In the genomic region with DNA sequence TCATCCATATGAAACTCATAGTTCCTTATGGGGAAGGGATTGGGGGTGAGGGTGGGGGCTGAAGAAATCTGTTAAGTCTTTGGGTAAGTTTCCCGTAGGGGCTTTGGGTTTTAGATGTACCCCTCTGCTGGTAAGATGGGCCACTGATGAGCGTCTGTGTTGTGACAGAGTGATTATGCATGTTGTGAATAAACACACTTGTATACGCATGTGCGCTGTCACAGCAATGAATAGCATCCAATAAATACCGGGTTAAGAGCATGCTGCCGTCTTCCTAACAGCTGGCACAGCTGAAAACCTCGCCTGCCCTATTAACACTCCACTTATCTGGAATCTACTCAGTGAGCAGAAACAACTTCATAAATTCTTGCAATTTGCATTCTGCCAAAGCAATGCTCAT, we compare ENCODE assay signal across 26 mouse cellular contexts.
A peak's percentile ranks its signal among the peaks of the same experiment; 100 is the strongest.
DNase-seq lines count a peak whose midpoint lies in the region; ATAC-seq and TF ChIP-seq lines count a peak whose summit lies in the region.
"Had no signal": no experiment of that assay in that cellular context is flagged by ENCODE, and none has a peak within 500 bp of the region (broad histone marks: within the 10 kb centered on the region; RNA-seq: fewer than 3 reads in every experiment).

No protein-coding gene starts in this region.

- no peaks in the 10 kb centered on the region for H3K27me3 ChIP-seq in hindbrain, embryonic 13.5 days
- no peaks in the 10 kb centered on the region for H3K27me3 ChIP-seq in hindbrain, postnatal 0 days (ENCODE audit: insufficient read depth, low read length)
- no peaks in the 10 kb centered on the region for H3K27me3 ChIP-seq in midbrain, embryonic 14.5 days (ENCODE audit: control insufficient read depth, insufficient read depth, low read length)
- no peaks in the 10 kb centered on the region for H3K27me3 ChIP-seq in midbrain, embryonic 11.5 days (ENCODE audit: control insufficient read depth, insufficient read depth, low read length)
- H3K27me3 ChIP-seq in forebrain, embryonic 15.5 days, result no peaks in the 10 kb centered on the region
- no peaks in the 10 kb centered on the region for H3K27me3 ChIP-seq in midbrain, postnatal 0 days (ENCODE audit: insufficient read depth, low read length)
- no peaks in the 10 kb centered on the region for H3K27me3 ChIP-seq in limb, embryonic 10.5 days (ENCODE audit: low read depth, poor library complexity, severe bottlenecking)
- H3K27me3 ChIP-seq: limb, embryonic 12.5 days; lung, embryonic 15.5 days; midbrain, embryonic 12.5 days; neural tube, embryonic 13.5 days had no signal

- no peak for DNase-seq in hindbrain, postnatal 0 days (ENCODE audit: low spot score)
- peak; percentile 4 for DNase-seq in midbrain, embryonic 14.5 days
- DNase-seq in midbrain, embryonic 11.5 days (ENCODE audit: low spot score, missing footprints), result no peak
- peak; percentile 8 for DNase-seq in midbrain, postnatal 0 days (ENCODE audit: low spot score)
- DNase-seq in adrenal gland, adult (ENCODE audit: inconsistent age in 2 of 2, low spot score in 1 of 2), result no peak
- no peak for DNase-seq in limb, embryonic 10.5 days (ENCODE audit: low spot score)
- DNase-seq: adrenal gland, postnatal 25 days; cerebellum, adult 18-20 months; gastrocnemius, postnatal 14 days; heart, postnatal 14 days; kidney, adult 8-10 months; kidney, postnatal 4 days; layer of hippocampus, adult 9-11 months; spleen, adult 18-20 months; thymus, postnatal 14 days had no signal

- TF ChIP-seq CTCF in hindbrain, postnatal 0 days (IDR thresholded peaks at IDR 0.05; ENCODE audit: low read depth), result no peak
- no peak for TF ChIP-seq CTCF in midbrain, postnatal 0 days (IDR thresholded peaks at IDR 0.05)

- no peak overlapping the region for H3K9ac ChIP-seq in hindbrain, embryonic 13.5 days
- no peak overlapping the region for H3K9ac ChIP-seq in hindbrain, postnatal 0 days (replicated peaks; ENCODE audit: low read length)
- no peak overlapping the region for H3K9ac ChIP-seq in midbrain, embryonic 14.5 days (replicated peaks; ENCODE audit: low read length)
- no peak overlapping the region for H3K9ac ChIP-seq in midbrain, embryonic 11.5 days (ENCODE audit: low read length)
- no peak overlapping the region for H3K9ac ChIP-seq in forebrain, embryonic 15.5 days (replicated peaks)
- H3K9ac ChIP-seq in midbrain, postnatal 0 days (replicated peaks; ENCODE audit: low read length, poor library complexity, severe bottlenecking), result no peak overlapping the region
- H3K9ac ChIP-seq: limb, embryonic 12.5 days; lung, embryonic 15.5 days; midbrain, embryonic 12.5 days; neural tube, embryonic 13.5 days had no signal

- no peaks in the 10 kb centered on the region for H3K36me3 ChIP-seq in hindbrain, embryonic 13.5 days
- no peaks in the 10 kb centered on the region for H3K36me3 ChIP-seq in hindbrain, postnatal 0 days (ENCODE audit: insufficient read depth, low read length)
- no peaks in the 10 kb centered on the region for H3K36me3 ChIP-seq in midbrain, embryonic 14.5 days (ENCODE audit: control insufficient read depth, insufficient read depth, low read length)
- H3K36me3 ChIP-seq in midbrain, embryonic 11.5 days (ENCODE audit: control insufficient read depth, insufficient read depth, low read length), result no peaks in the 10 kb centered on the region
- H3K36me3 ChIP-seq in forebrain, embryonic 15.5 days, result no peaks in the 10 kb centered on the region
- H3K36me3 ChIP-seq in midbrain, postnatal 0 days (ENCODE audit: insufficient read depth, low read length), result no peaks in the 10 kb centered on the region
- no peaks in the 10 kb centered on the region for H3K36me3 ChIP-seq in limb, embryonic 10.5 days
- H3K36me3 ChIP-seq: limb, embryonic 12.5 days; lung, embryonic 15.5 days; midbrain, embryonic 12.5 days; neural tube, embryonic 13.5 days had no signal

- WGBS in hindbrain, embryonic 13.5 days, result 66% methylated on average over 7 of the region's 7 CpGs
- 60% methylated on average over 7 of the region's 7 CpGs for WGBS in hindbrain, postnatal 0 days
- 81% methylated on average over 7 of the region's 7 CpGs for WGBS in midbrain, embryonic 14.5 days
- 85% methylated on average over 7 of the region's 7 CpGs for WGBS in midbrain, embryonic 11.5 days
- 27% methylated on average over 7 of the region's 7 CpGs for WGBS in forebrain, embryonic 15.5 days
- WGBS in midbrain, postnatal 0 days, result 76% methylated on average over 7 of the region's 7 CpGs
- 62% methylated on average over 7 of the region's 7 CpGs for WGBS in limb, embryonic 10.5 days

- no peak overlapping the region for H3K4me3 ChIP-seq in hindbrain, embryonic 13.5 days
- no peak overlapping the region for H3K4me3 ChIP-seq in hindbrain, postnatal 0 days (ENCODE audit: low read length)
- no peak overlapping the region for H3K4me3 ChIP-seq in midbrain, embryonic 14.5 days (replicated peaks; ENCODE audit: low read depth, low read length)
- H3K4me3 ChIP-seq in midbrain, embryonic 11.5 days (ENCODE audit: low read depth, low read length), result no peak overlapping the region
- H3K4me3 ChIP-seq in forebrain, embryonic 15.5 days, result no peak overlapping the region
- no peak overlapping the region for H3K4me3 ChIP-seq in midbrain, postnatal 0 days (ENCODE audit: low read depth, low read length)
- no peak overlapping the region for H3K4me3 ChIP-seq in limb, embryonic 10.5 days
- H3K4me3 ChIP-seq: erythroblast, embryonic 14.5 days; limb, embryonic 12.5 days; lung, embryonic 15.5 days; midbrain, embryonic 12.5 days; myocyte; neural tube, embryonic 13.5 days had no signal

- 0 out of 2 replicates have a peak overlapping the region, but pooled peaks have one; percentile 36 for H3K27ac ChIP-seq in hindbrain, embryonic 13.5 days
- no peak overlapping the region for H3K27ac ChIP-seq in hindbrain, postnatal 0 days
- no peak overlapping the region for H3K27ac ChIP-seq in midbrain, embryonic 14.5 days (replicated peaks; ENCODE audit: low read depth, low read length)
- no peak overlapping the region for H3K27ac ChIP-seq in midbrain, embryonic 11.5 days (ENCODE audit: low read depth, low read length)
- H3K27ac ChIP-seq in forebrain, embryonic 15.5 days (replicated peaks), result no peak overlapping the region
- H3K27ac ChIP-seq in midbrain, postnatal 0 days (ENCODE audit: low read depth, low read length), result no peak overlapping the region
- no peak overlapping the region for H3K27ac ChIP-seq in limb, embryonic 10.5 days
- H3K27ac ChIP-seq: kidney, postnatal 0 days; limb, embryonic 12.5 days; lung, embryonic 15.5 days; midbrain, embryonic 12.5 days had no signal

- no peaks in the 10 kb centered on the region for H3K9me3 ChIP-seq in hindbrain, embryonic 13.5 days
- H3K9me3 ChIP-seq in hindbrain, postnatal 0 days (ENCODE audit: low read length), result no peaks in the 10 kb centered on the region
- H3K9me3 ChIP-seq in midbrain, embryonic 14.5 days (ENCODE audit: control insufficient read depth, low read length), result 0 out of 2 replicates have a peak, but pooled peaks cover 5% of the 10 kb centered on the region
- H3K9me3 ChIP-seq in midbrain, embryonic 11.5 days (ENCODE audit: control insufficient read depth, low read length), result no peaks in the 10 kb centered on the region; the same call in 1 of the 2 replicates
- no peaks in the 10 kb centered on the region for H3K9me3 ChIP-seq in forebrain, embryonic 15.5 days
- no peaks in the 10 kb centered on the region for H3K9me3 ChIP-seq in midbrain, postnatal 0 days (ENCODE audit: low read length)
- H3K9me3 ChIP-seq in limb, embryonic 10.5 days (replicated peaks), result no peaks in the 10 kb centered on the region
- H3K9me3 ChIP-seq: limb, embryonic 12.5 days; lung, embryonic 15.5 days; midbrain, embryonic 12.5 days had no signal

- no peak for ATAC-seq in hindbrain, embryonic 13.5 days (ENCODE audit: low FRiP score)
- no peak for ATAC-seq in hindbrain, postnatal 0 days
- ATAC-seq in midbrain, embryonic 14.5 days (ENCODE audit: low FRiP score, low TSS enrichment), result no peak
- ATAC-seq in midbrain, embryonic 11.5 days (ENCODE audit: low FRiP score), result no peak
- peak; percentile 85 for ATAC-seq in forebrain, embryonic 15.5 days (replicated peaks)
- ATAC-seq in midbrain, postnatal 0 days (ENCODE audit: low FRiP score), result no peak
- ATAC-seq: CD4-positive, CD25-positive, alpha-beta regulatory T cell, adult 4 months; intestine, embryonic 16.5 days had no signal

- H3K4me2 ChIP-seq in hindbrain, embryonic 13.5 days, result no peak overlapping the region
- H3K4me2 ChIP-seq in hindbrain, postnatal 0 days (ENCODE audit: low read depth, low read length), result no peak overlapping the region
- no peak overlapping the region for H3K4me2 ChIP-seq in midbrain, embryonic 14.5 days (ENCODE audit: low read length)
- H3K4me2 ChIP-seq in midbrain, embryonic 11.5 days, result no peak overlapping the region
- no peak overlapping the region for H3K4me2 ChIP-seq in forebrain, embryonic 15.5 days (replicated peaks)
- H3K4me2 ChIP-seq in midbrain, postnatal 0 days (ENCODE audit: low read depth, low read length, poor library complexity, severe bottlenecking), result no peak overlapping the region
- H3K4me2 ChIP-seq: limb, embryonic 12.5 days; lung, embryonic 15.5 days; midbrain, embryonic 12.5 days; neural tube, embryonic 13.5 days had no signal

- peaks cover 14% of the 10 kb centered on the region for H3K4me1 ChIP-seq in hindbrain, embryonic 13.5 days (replicated peaks)
- H3K4me1 ChIP-seq in hindbrain, postnatal 0 days (ENCODE audit: insufficient read depth, low read length), result peaks cover 5% of the 10 kb centered on the region; the same call in 1 of the 2 replicates
- peaks cover 15% of the 10 kb centered on the region for H3K4me1 ChIP-seq in midbrain, embryonic 14.5 days (ENCODE audit: control insufficient read depth, insufficient read depth, low read length)
- peaks cover 3% of the 10 kb centered on the region for H3K4me1 ChIP-seq in midbrain, embryonic 11.5 days (ENCODE audit: control insufficient read depth, insufficient read depth, low read length)
- peaks cover 22% of the 10 kb centered on the region for H3K4me1 ChIP-seq in forebrain, embryonic 15.5 days
- H3K4me1 ChIP-seq in midbrain, postnatal 0 days (ENCODE audit: insufficient read depth, low read length), result no peaks in the 10 kb centered on the region; the same call in 1 of the 2 replicates
- H3K4me1 ChIP-seq in limb, embryonic 10.5 days, result peaks cover 4% of the 10 kb centered on the region
- H3K4me1 ChIP-seq: limb, embryonic 12.5 days; lung, embryonic 15.5 days had no signal

Comparison
In these comparisons a context has a peak if more than half of its experiments do, and no peak if none do; other contexts are left out.
1. DNase-seq: peak in midbrain, embryonic 14.5 days (single experiment) and midbrain, postnatal 0 days (single experiment); none in hindbrain, postnatal 0 days (single experiment), midbrain, embryonic 11.5 days (single experiment), adrenal gland, adult (0 of 2) and limb, embryonic 10.5 days (single experiment).